Mouse (Mus musculus) neural tube, embryonic 11.5 days (tissue): ENCODE data around the gene Pnpla5. TPM values are rescaled to one million over a fixed set of nuclear protein-coding genes. Genes with fewer than 3 reads are reported as not detected.

Experiments used
- ATAC-seq: fragments of 200-750 bp; cut with Nextera tagmentation; 2 replicates; pipeline ENCODE4 v1.8.0; 2017; ENCODE audit warnings: moderate number of reproducible peaks, mild to moderate bottlenecking, moderate TSS enrichment, moderate library complexity; ENCODE audit not compliant: insufficient read depth, low FRiP score, low TSS enrichment
- DNase-seq: peaks from one replicate; pipeline ENCODE4 v3.0.0-alpha.2; 2015; ENCODE audit warnings: low spot score
- H3K27ac ChIP-seq: fragments of 300-500 bp; sonication (generic); 2 replicates; pipeline ENCODE4 v1.5.1; 2014; ENCODE audit warnings: low read depth, mild to moderate bottlenecking, low read length
- H3K27me3 ChIP-seq: fragments of 300-500 bp; sonication (generic); 2 replicates; pipeline ENCODE4 v1.6.1; 2014; ENCODE audit warnings: mild to moderate bottlenecking, low read length, mixed read lengths; ENCODE audit not compliant: control insufficient read depth, insufficient read depth
- H3K36me3 ChIP-seq: fragments of 300-500 bp; sonication (generic); 2 replicates; pipeline ENCODE4 v1.6.1; 2014; ENCODE audit warnings: mild to moderate bottlenecking, low read length, moderate library complexity, mixed read lengths; ENCODE audit not compliant: control insufficient read depth, insufficient read depth
- H3K4me1 ChIP-seq: fragments of 300-500 bp; sonication (generic); 2 replicates; pipeline ENCODE4 v1.6.1; 2014; ENCODE audit warnings: low read length, mixed read lengths; ENCODE audit not compliant: control insufficient read depth, insufficient read depth
- H3K4me2 ChIP-seq: fragments of 300-500 bp; sonication (generic); 2 replicates; pipeline ENCODE4 v1.6.1; 2014; ENCODE audit warnings: low read depth, mild to moderate bottlenecking, moderate library complexity
- H3K4me3 ChIP-seq: fragments of 300-500 bp; sonication (generic); 2 replicates; pipeline ENCODE4 v1.5.1; 2014; ENCODE audit warnings: low read depth, low read length
- H3K9ac ChIP-seq: fragments of 300-500 bp; sonication (generic); 2 replicates; pipeline ENCODE4 v1.6.1; 2014; ENCODE audit warnings: mild to moderate bottlenecking, low read length
- H3K9me3 ChIP-seq: fragments of 300-500 bp; sonication (generic); 2 replicates; pipeline ENCODE4 v1.6.1; 2016; ENCODE audit warnings: low read length; ENCODE audit not compliant: control insufficient read depth
- WGBS: fragments of 180-500 bp; shearing (Covaris S2); extraction: QIAGEN DNeasy Blood & Tissue Kit; methylation state at CpG from one replicate; pipeline ENCODE4 v1.1.7; 2014; 5-methylcytosine and 5-hydroxymethylcytosine counted together
- polyA plus RNA-seq: library from polyadenylated mRNA; unstranded; fragments of >200 nt; fragmentation: Nextera tagmentation; extraction: Ambion mirVana; gene quantifications from 2 replicates; pipeline ENCODE4 v1.2.1, GENCODE M21; 2014

Gene Pnpla5
- polyA plus RNA-seq, 1 experiment from 2014 or later, result not detected

DNA sequence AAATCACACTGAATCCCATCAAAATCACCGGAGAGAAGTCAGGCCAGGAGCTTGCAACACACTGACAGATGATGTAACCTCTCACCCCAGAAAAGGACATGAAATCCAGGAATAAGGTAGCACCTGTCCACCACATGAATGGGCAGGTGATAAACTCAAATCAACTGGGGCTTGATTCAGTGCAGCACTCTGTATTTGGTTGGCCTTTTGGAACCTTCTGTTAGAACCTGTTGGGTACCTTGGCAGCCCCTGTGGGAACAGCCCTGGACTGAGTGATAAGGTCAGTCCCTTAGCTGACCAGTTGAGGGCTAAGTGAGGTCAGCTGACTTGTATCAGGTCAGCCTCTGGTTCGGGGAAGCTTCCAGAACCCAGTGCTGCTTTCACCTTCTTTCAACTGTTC is 33.2 kb upstream of the Pnpla5 start:
- no peak overlapping the region for H3K9ac ChIP-seq
- no peak overlapping the region for H3K4me2 ChIP-seq
- H3K4me3 ChIP-seq, result no peak overlapping the region
- no peaks in the 10 kb centered on the region for H3K27me3 ChIP-seq
- no peaks in the 10 kb centered on the region for H3K9me3 ChIP-seq
- no peaks in the 10 kb centered on the region for H3K4me1 ChIP-seq
- WGBS, result 92% methylated on average over 2 of the region's 2 CpGs
- no peaks in the 10 kb centered on the region for H3K36me3 ChIP-seq
- H3K27ac ChIP-seq, result no peak overlapping the region
- DNase-seq (no peak), ATAC-seq (no peak)

- ATAC-seq, result no peak
- 82% methylated on average over 5 of the region's 5 CpGs for WGBS
- no peak overlapping the region for H3K27ac ChIP-seq
- no peaks in the 10 kb centered on the region for H3K27me3 ChIP-seq
- DNase-seq, result no peak
- peaks cover 6% of the 10 kb centered on the region; the same call in 1 of the 2 replicates for H3K4me1 ChIP-seq
- no peak overlapping the region for H3K4me2 ChIP-seq
- H3K4me3 ChIP-seq, result no peak overlapping the region
- no peaks in the 10 kb centered on the region for H3K36me3 ChIP-seq
- no peaks in the 10 kb centered on the region for H3K9me3 ChIP-seq
- no peak overlapping the region for H3K9ac ChIP-seq
Observed at GRCm38 (mm10) chr15:84140929-84141328, 18.0 kb upstream of the Pnpla5 start.

- WGBS, result 62% methylated on average over 3 of the region's 3 CpGs
- Histone ChIP-seq H3K4me2 (no peak overlapping the region), H3K27ac (no peak overlapping the region), H3K4me1 (peaks cover 6% of the 10 kb centered on the region; the same call in 1 of the 2 replicates), H3K9me3 (no peaks in the 10 kb centered on the region), H3K9ac (no peak overlapping the region), H3K36me3 (no peaks in the 10 kb centered on the region), H3K4me3 (no peak overlapping the region), H3K27me3 (no peaks in the 10 kb centered on the region)
- DNase-seq (no peak), ATAC-seq (no peak)
Observed at GRCm38 (mm10) chr15:84140109-84140508, 17.1 kb upstream of the Pnpla5 start.

DNA sequence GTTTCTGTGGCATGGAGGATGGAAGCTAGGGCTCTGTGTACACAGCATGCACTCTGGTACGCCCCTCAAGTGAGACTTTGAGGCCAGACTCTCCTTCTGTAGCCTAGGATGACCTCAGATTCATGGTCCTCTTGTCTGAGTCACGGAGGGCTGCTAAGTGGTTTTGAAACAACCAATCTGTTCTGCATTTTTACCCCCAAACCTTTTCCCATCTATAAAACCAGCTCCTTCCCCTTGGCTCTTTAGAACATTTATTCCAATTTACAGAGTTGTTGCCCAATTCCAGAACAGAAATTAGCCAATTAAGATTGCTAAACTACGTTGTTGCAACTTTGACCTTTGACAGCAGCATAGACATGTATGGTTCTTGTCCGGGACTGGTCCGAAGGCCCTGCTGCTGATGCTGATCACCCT is 16.6 kb upstream of the Pnpla5 start:
- no peak for DNase-seq
- Histone ChIP-seq H3K4me3 (no peak overlapping the region), H3K9me3 (no peaks in the 10 kb centered on the region), H3K27me3 (no peaks in the 10 kb centered on the region), H3K27ac (no peak overlapping the region), H3K36me3 (no peaks in the 10 kb centered on the region), H3K4me1 (peaks cover 6% of the 10 kb centered on the region; the same call in 1 of the 2 replicates), H3K9ac (no peak overlapping the region), H3K4me2 (no peak overlapping the region)
- ATAC-seq, result no peak
- whole genome bisulfite sequencing, result 86% methylated on average over 5 of the region's 5 CpGs

- Histone ChIP-seq H3K27ac (peak overlapping the region; percentile 5; the same call in 1 of the 2 replicates), H3K4me3 (no peak overlapping the region), H3K36me3 (no peaks in the 10 kb centered on the region), H3K4me1 (peaks cover 6% of the 10 kb centered on the region; the same call in 1 of the 2 replicates), H3K4me2 (no peak overlapping the region), H3K9ac (no peak overlapping the region; the same call in none of the 2 replicates), H3K27me3 (no peaks in the 10 kb centered on the region), H3K9me3 (no peaks in the 10 kb centered on the region)
- DNase-seq (peak; percentile 53), ATAC-seq (no peak)
- WGBS, result 26% methylated on average over 12 of the region's 12 CpGs
Observed at GRCm38 (mm10) chr15:84136473-84137415, 13.8 kb upstream of the Pnpla5 start.

DNA sequence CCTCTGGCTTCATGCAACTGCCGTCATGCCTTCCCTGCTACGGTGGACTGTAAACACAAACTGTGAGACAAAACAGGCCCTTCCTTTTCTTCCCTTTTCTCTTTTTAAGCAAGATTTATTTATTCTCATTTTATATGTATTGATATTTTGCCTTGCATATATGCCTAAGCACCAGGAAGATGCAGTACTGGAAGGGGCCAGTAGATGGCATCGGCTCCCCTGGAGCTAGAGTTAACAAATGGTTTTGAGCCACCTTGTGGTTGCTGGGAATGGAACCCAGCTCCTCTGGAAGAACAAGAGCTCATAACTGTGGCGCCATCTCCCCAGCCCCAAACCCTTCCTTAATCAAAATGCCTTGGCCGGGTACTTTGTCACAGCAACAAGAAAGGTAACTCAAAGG is 12.5 kb upstream of the Pnpla5 start:
- ATAC-seq, result no peak
- Histone ChIP-seq H3K27ac (no peak overlapping the region), H3K36me3 (no peaks in the 10 kb centered on the region), H3K4me3 (no peak overlapping the region), H3K4me1 (peaks cover 6% of the 10 kb centered on the region; the same call in 1 of the 2 replicates), H3K9me3 (no peaks in the 10 kb centered on the region), H3K9ac (no peak overlapping the region), H3K27me3 (no peaks in the 10 kb centered on the region), H3K4me2 (no peak overlapping the region)
- 86% methylated on average over 5 of the region's 5 CpGs for WGBS
- peak; percentile 46 for DNase-seq

DNA sequence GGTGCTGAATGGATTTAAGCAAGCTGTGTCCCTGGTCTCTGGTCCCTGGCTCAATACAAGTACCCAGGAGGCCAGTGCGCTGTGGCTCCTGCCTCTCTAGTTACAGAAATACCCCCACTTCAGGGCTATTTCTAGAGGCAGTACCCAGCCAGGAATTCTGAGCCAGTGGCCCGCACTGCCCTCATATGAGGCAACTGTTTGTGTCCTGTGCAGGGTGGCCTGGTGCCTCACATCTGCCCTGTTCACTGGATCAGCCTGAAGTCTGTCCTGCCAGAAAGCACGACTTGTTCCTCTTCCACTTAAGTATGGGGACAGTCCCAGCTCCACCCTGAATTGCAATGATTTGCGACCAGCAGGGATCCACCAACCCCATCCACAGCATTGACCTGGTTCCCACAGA is 10.5 kb upstream of the Pnpla5 start:
- 77% methylated on average over 4 of the region's 4 CpGs for WGBS
- DNase-seq (no peak), ATAC-seq (no peak)
- no peaks in the 10 kb centered on the region for H3K36me3 ChIP-seq
- no peaks in the 10 kb centered on the region for H3K27me3 ChIP-seq
- no peak overlapping the region for H3K9ac ChIP-seq
- H3K4me1 ChIP-seq, result peaks cover 6% of the 10 kb centered on the region; the same call in 1 of the 2 replicates
- no peak overlapping the region for H3K27ac ChIP-seq
- H3K9me3 ChIP-seq, result no peaks in the 10 kb centered on the region
- H3K4me2 ChIP-seq, result no peak overlapping the region
- H3K4me3 ChIP-seq, result no peak overlapping the region

DNA sequence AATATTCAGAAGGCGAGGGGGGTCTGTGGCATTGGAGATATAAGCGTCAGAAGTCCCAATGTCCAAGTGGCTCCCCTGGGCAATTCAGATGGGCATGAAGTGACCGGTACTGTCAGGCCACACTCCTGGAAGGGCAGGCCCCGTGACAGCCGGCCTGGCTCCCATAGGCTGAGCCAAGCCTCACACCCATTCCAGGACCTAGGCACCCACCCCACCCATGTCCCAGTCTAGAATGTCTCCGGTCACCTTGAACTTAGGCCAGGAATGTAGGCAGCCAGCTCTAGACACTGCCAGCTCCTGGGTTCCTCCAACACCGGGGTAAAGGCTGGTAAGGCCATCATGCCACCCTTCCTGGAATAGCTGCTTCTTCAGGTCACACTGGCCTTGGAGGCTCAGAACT is 9.0 kb upstream of the Pnpla5 start:
- H3K27me3 ChIP-seq, result no peaks in the 10 kb centered on the region
- DNase-seq, result no peak
- no peak overlapping the region for H3K4me2 ChIP-seq
- WGBS, result 93% methylated on average over 7 of the region's 7 CpGs
- H3K4me1 ChIP-seq, result peaks cover 3% of the 10 kb centered on the region; the same call in 1 of the 2 replicates
- H3K9me3 ChIP-seq, result no peaks in the 10 kb centered on the region
- ATAC-seq, result no peak
- no peak overlapping the region for H3K9ac ChIP-seq
- H3K27ac ChIP-seq, result no peak overlapping the region
- H3K36me3 ChIP-seq, result no peaks in the 10 kb centered on the region
- H3K4me3 ChIP-seq, result no peak overlapping the region
